Mouse (Mus musculus): ENCODE results near the gene Ppdpf. TPM values are rescaled to one million over a fixed set of nuclear protein-coding genes. Genes with fewer than 3 reads are reported as not detected.
"Not testable (repeated sequence)": the region's sequence is repeated elsewhere in the genome, so short reads cannot be mapped to it uniquely, and the experiment has no call there.

The Ppdpf gene
- polyA plus RNA-seq, 1 experiment from 2014 or later: 254 TPM

DNA sequence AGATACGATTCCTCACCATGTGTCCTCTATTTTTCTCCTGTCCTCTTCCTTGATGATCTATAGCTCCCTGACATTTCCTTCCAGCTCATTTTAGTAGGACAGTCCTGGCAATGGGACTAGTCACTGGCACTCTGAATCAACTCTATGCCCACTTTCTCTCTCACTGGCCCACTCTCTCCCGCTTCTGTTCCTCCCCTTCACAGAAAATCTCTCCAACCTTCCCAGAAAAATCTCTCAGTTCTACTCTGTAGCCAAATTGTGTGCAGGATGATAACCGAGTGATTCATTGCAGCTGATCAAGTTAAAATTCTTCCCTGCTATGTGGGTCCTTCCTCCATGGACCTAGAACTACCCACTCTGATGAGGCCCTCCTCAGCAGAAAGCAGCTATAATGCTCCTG is 12.4 kb upstream of the Ppdpf start:
- ATAC-seq (ENCODE audit: insufficient number of reproducible peaks, low FRiP score, low TSS enrichment, low read depth): no peak
- Histone ChIP-seq H3K9ac (no peak overlapping the region), H3K27ac (no peak overlapping the region), H3K27me3 (no peaks in the 10 kb centered on the region), H3K4me1 (no peaks in the 10 kb centered on the region), H3K4me3 (no peak overlapping the region), H3K4me2 (no peak overlapping the region), H3K36me3 (no peaks in the 10 kb centered on the region), H3K9me3 (no peaks in the 10 kb centered on the region)
- 79% methylated on average over 3 of the region's 3 CpGs for WGBS

DNA sequence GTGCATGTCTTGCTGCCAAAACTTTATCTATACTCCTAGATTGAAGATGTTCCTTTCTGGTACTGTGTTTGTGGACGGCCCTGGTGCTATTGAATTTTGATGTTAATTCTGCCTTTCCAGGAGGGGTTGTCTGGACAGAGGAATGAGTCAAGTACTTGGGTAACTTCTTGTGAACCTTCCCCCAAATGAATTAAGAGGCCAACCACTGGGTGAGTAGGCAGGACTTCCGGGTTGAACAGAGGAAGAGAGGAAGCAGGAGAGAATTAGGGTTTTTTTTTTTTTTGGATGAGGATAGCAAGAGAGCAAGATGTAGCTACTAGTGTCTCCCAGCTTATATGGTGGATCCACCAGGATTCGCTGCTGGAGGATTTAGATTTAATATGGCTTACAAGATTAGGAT is 9.0 kb upstream of the Ppdpf start:
- no peak overlapping the region for H3K9ac ChIP-seq
- no peak for ATAC-seq (ENCODE audit: insufficient number of reproducible peaks, low FRiP score, low TSS enrichment, low read depth)
- 79% methylated on average over 3 of the region's 3 CpGs for WGBS

DNA sequence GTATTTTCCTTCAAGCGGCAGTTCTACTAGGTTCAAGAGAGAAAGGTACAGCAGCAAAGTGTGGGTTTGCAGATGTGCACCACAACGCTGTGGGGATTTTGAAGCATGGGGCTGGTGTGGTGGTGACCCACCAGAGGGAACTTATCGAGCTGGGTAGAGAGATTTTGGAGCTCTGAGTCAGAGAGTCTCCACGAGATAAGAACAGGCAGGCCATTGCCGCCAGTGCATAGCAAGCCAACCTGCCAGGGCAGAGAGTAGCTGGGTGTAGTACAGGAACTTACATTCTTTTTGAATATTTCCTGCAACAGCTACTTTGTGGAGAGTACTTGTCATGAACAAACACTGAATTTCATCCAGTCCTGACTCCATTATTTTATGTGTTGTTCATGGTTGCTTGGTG is 8.6 kb upstream of the Ppdpf start:
- Histone ChIP-seq H3K27ac (no peak overlapping the region), H3K9ac (no peak overlapping the region), H3K4me1 (no peaks in the 10 kb centered on the region), H3K36me3 (no peaks in the 10 kb centered on the region), H3K4me3 (no peak overlapping the region), H3K27me3 (no peaks in the 10 kb centered on the region; the same call in 1 of the 2 replicates), H3K9me3 (no peaks in the 10 kb centered on the region), H3K4me2 (no peak overlapping the region)
- no peak for ATAC-seq (ENCODE audit: insufficient number of reproducible peaks, low FRiP score, low TSS enrichment, low read depth)
- 88% methylated on average over 5 of the region's 5 CpGs for WGBS

More for the DNA sequence above, 9.0 kb upstream of the Ppdpf start:
- Histone ChIP-seq H3K4me1 (no peaks in the 10 kb centered on the region), H3K4me2 (no peak overlapping the region), H3K27me3 (no peaks in the 10 kb centered on the region; the same call in 1 of the 2 replicates), H3K27ac (no peak overlapping the region), H3K36me3 (no peaks in the 10 kb centered on the region), H3K4me3 (no peak overlapping the region), H3K9me3 (no peaks in the 10 kb centered on the region)

DNA sequence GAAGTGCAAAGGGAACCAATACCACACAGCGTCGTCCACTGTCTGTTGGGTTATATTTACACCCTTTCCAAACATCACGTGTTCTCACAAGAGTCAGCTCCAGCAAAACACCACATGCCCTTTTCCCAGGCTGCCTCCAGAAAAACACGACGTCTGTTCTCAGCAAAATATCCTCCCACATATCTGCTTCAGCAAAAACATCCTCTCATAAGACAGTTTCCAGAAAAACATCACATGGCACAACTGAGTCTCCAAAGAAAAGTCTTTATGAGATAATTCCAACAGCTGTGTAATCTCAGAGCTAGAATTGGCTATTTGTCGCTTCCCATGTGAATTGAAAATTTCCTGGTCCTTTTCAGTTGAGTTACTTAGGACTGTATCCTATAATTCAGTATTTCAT is 6.1 kb upstream of the Ppdpf start:
- WGBS: 81% methylated on average over 6 of the region's 6 CpGs
- no peaks in the 10 kb centered on the region for H3K9me3 ChIP-seq
- no peak overlapping the region for H3K27ac ChIP-seq
- H3K9ac ChIP-seq: no peak overlapping the region
- no peak overlapping the region for H3K4me2 ChIP-seq
- H3K4me1 ChIP-seq: no peaks in the 10 kb centered on the region
- H3K4me3 ChIP-seq: no peak overlapping the region
- H3K36me3 ChIP-seq: no peaks in the 10 kb centered on the region
- no peak for ATAC-seq (ENCODE audit: insufficient number of reproducible peaks, low FRiP score, low TSS enrichment, low read depth)
- no peaks in the 10 kb centered on the region; the same call in 1 of the 2 replicates for H3K27me3 ChIP-seq

DNA sequence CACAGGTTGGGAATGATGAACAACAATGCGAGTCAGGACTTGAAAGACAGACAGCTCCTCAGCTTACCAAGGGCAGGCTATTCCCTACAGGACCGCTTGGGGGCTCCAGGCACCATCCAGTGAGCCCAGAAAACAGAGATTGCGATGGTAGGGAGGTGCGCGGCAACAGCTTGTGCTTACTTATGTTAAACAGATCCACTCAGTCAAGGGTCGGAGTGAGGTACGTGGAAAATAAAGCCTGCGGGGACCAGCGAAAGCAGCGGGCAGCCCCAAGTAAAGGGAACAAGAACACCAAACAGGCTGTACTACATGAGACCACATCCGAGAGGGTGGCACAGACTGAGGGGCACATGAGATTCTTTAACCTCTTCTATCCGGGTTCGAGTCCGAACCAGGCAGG is 412 bp upstream of the Ppdpf start:
- Histone ChIP-seq H3K27me3 (no peaks in the 10 kb centered on the region), H3K27ac (peak overlapping the region; percentile 94), H3K4me2 (peak overlapping the region; percentile 79), H3K4me1 (peaks cover 14% of the 10 kb centered on the region), H3K9me3 (no peaks in the 10 kb centered on the region), H3K9ac (peak overlapping the region; percentile 51; the same call in 1 of the 2 replicates), H3K4me3 (peak overlapping the region; percentile 73), H3K36me3 (no peaks in the 10 kb centered on the region)
- ATAC-seq (ENCODE audit: insufficient number of reproducible peaks, low FRiP score, low TSS enrichment, low read depth): peak; percentile 80
- WGBS: 0% methylated on average over 14 of the region's 14 CpGs

DNA sequence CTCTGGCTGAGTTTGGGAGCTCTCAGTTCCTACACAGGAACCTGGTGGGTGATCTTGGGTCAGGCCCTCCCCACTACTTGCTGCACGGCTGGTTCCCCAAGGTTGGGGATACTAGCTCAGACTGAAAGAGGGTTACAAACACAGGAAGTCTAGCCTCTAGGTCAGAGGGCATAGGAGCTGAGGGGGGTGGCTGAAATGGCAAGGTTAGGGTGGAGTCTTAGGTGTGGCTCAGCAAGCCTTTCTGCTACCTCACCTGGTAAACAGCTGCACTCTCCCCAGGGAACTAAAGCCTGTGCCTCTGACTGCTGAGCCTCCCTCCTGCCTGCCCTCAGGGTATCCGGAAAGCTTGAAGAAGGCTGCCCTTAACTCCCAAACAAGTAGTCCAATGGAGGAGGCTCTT is 1.6 kb downstream of the Ppdpf start:
- no peaks in the 10 kb centered on the region for H3K36me3 ChIP-seq
- no peak overlapping the region for H3K9ac ChIP-seq
- H3K9me3 ChIP-seq: no peaks in the 10 kb centered on the region
- ATAC-seq (ENCODE audit: insufficient number of reproducible peaks, low FRiP score, low TSS enrichment, low read depth): no peak
- H3K4me2 ChIP-seq: peak overlapping the region; percentile 79; the same call in 1 of the 2 replicates
- H3K4me1 ChIP-seq: peaks cover 14% of the 10 kb centered on the region
- H3K27ac ChIP-seq: peak overlapping the region; percentile 57
- peak overlapping the region; percentile 73; the same call in 1 of the 2 replicates for H3K4me3 ChIP-seq
- H3K27me3 ChIP-seq: no peaks in the 10 kb centered on the region
- WGBS: 38% methylated on average over 2 of the region's 2 CpGs

DNA sequence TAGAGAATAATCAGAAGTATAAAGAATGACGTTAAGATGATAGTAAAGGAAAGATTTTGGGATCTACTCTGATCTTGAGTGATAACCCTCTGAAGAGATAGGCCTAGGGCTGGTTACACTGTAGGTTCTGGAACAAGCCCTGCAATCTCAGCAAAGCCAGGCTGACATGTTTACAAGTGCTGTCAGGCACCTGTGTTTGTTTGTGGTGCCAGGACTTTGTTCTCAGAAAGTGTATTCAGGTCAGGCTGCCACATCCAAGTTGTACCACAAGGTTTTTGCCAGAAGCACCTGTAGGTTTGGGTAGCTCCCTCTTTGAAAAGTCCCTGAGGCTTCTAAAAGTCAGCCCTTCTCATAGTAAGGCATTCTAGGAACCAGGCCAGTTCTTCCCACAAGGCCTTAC is 2.3 kb downstream of the Ppdpf start:
- H3K4me3 ChIP-seq: no peak overlapping the region
- no peak for ATAC-seq (ENCODE audit: insufficient number of reproducible peaks, low FRiP score, low TSS enrichment, low read depth)
- no peaks in the 10 kb centered on the region for H3K36me3 ChIP-seq
- H3K4me1 ChIP-seq: peaks cover 14% of the 10 kb centered on the region
- WGBS: 86% methylated on average over 1 of the region's 1 CpGs
- no peaks in the 10 kb centered on the region for H3K9me3 ChIP-seq
- no peak overlapping the region for H3K4me2 ChIP-seq
- no peaks in the 10 kb centered on the region for H3K27me3 ChIP-seq
- no peak overlapping the region for H3K9ac ChIP-seq
- no peak overlapping the region; the same call in 1 of the 2 replicates for H3K27ac ChIP-seq

DNA sequence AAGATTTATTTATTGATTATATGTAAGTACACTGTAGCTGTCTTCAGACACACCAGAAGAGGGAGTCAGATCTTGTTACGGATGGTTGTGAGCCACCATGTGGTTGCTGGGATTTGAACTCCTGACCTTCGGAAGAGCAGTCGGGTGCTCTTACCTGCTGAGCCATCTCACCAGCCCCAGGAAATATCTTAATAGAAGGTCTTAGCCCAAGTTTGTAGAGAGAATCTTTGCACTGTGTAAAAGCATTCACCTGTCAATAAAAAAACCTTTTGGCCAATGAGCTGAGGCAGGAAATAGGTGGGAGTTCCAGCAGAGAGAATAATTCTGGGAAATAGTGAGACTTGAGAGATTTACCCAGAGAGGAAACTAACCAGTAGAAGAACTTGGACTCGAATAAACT is 4.3 kb downstream of the Ppdpf start:
- H3K4me2 ChIP-seq; H3K27ac ChIP-seq; H3K9me3 ChIP-seq; H3K27me3 ChIP-seq; ATAC-seq (ENCODE audit: insufficient number of reproducible peaks, low FRiP score, low TSS enrichment, low read depth); H3K4me3 ChIP-seq; H3K9ac ChIP-seq; H3K36me3 ChIP-seq: not testable (repeated sequence)
- WGBS: 73% methylated on average over 4 of the region's 4 CpGs
- peaks cover 11% of the 10 kb centered on the region for H3K4me1 ChIP-seq

DNA sequence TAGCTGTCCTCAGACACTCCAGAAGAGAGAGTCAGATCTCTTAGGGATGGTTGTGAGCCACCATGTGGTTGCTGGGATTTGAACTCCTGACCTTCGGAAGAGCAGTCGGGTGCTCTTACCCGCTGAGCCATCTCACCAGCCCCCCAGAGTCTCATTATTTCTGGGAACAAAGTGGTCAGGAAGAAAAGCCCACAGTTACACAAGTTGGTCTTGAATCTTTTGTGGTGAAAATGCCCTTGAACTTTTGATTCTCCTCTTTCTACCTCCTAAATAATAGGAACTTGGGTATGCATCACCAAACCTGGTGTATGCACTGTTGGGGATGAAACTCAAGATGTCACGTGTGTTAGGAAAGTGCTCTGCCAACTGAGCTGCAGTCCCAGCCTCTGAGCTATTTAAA is 4.9 kb downstream of the Ppdpf start:
- peaks cover 11% of the 10 kb centered on the region for H3K4me1 ChIP-seq
- WGBS: 80% methylated on average over 4 of the region's 4 CpGs
- no peak overlapping the region for H3K27ac ChIP-seq
- no peak for ATAC-seq (ENCODE audit: insufficient number of reproducible peaks, low FRiP score, low TSS enrichment, low read depth)
- H3K4me2 ChIP-seq: no peak overlapping the region
- no peaks in the 10 kb centered on the region for H3K36me3 ChIP-seq
- no peak overlapping the region for H3K4me3 ChIP-seq
- no peak overlapping the region for H3K9ac ChIP-seq
- H3K9me3 ChIP-seq: no peaks in the 10 kb centered on the region
- no peaks in the 10 kb centered on the region for H3K27me3 ChIP-seq

DNA sequence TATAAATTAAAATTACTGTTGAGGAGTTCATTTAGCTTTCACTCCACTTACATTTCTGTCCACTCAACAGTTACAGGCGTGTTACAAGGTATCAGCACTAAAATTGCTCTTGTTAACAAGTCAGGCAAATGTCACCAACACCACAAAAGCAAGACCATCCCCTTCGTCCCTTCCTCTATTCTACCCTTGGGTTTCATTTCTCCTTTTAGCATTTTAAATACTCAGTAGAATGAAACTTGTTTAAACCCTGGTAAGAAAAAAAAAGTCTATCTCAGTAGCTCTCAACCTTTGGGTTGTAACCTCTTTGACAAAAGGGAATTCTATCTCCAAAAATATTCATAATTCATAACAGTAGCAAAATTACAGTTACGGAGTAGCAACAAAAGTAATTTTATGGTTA is 6.0 kb downstream of the Ppdpf start:
- Histone ChIP-seq H3K9me3 (no peaks in the 10 kb centered on the region), H3K4me3 (no peak overlapping the region), H3K4me1 (peaks cover 9% of the 10 kb centered on the region), H3K36me3 (no peaks in the 10 kb centered on the region), H3K9ac (no peak overlapping the region), H3K27ac (no peak overlapping the region), H3K27me3 (no peaks in the 10 kb centered on the region), H3K4me2 (no peak overlapping the region)
- ATAC-seq (ENCODE audit: insufficient number of reproducible peaks, low FRiP score, low TSS enrichment, low read depth): no peak
- 70% methylated on average over 3 of the region's 3 CpGs for WGBS

DNA sequence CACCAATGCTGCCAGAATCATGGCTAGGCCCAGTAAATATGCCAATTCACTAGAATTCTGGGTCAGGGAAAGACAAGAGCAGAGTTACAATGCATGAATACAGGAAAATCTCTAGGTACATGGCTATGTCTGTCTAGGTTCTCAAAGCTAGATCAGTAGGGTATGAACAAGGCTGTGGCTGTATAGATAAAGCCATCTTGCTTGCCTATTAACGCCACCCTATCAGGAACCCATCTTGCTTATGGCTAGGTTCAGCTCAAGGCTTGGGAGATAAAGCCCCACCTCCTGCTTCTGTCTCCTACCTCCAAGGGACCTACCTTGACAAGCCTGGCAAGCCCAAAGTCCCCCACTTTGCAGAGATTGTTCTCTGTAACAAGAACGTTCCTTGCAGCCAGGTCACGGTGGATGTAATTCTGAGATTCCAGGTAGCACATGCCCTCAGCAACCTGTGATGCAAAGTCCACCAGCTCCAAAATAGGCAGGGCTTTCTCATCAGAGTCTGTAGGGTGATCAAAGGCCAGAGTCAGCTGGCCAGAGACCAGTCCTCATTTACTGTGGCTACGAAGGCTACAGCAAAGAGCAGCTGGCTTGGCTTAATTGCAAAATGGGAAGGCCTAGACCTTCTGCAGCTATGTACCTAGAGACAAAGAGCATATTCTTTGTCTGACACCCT is 9.7 kb downstream of the Ppdpf start:
- Histone ChIP-seq H3K4me3 (no peak overlapping the region), H3K4me2 (no peak overlapping the region), H3K9ac (no peak overlapping the region), H3K4me1 (no peaks in the 10 kb centered on the region), H3K9me3 (no peaks in the 10 kb centered on the region), H3K36me3 (no peaks in the 10 kb centered on the region), H3K27me3 (no peaks in the 10 kb centered on the region), H3K27ac (no peak overlapping the region)
- 79% methylated on average over 4 of the region's 4 CpGs for WGBS
- no peak for ATAC-seq (ENCODE audit: insufficient number of reproducible peaks, low FRiP score, low TSS enrichment, low read depth)

DNA sequence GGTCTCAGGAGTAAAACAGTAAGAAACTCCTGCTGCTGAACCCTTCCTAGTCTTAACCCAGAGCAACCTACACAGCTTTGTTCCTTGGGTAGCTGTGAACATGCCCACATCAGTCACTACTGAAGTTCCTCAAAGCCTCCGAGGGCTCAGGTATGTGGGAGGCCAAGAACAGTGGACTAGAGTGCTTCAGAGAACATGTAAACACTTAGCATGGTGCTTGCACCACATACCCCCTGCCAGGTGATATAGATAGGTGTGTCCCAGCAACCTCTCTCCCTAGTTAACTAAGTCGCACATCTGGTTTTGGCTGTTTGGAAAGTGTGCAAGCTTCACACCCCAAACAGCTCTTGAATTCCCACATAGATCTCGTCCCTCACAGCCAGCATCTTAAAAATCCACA is 14.6 kb downstream of the Ppdpf start:
- Histone ChIP-seq H3K9me3 (no peaks in the 10 kb centered on the region), H3K4me3 (no peak overlapping the region), H3K9ac (no peak overlapping the region), H3K4me1 (no peaks in the 10 kb centered on the region), H3K27ac (no peak overlapping the region), H3K4me2 (no peak overlapping the region), H3K27me3 (no peaks in the 10 kb centered on the region), H3K36me3 (no peaks in the 10 kb centered on the region)
- no peak for ATAC-seq (ENCODE audit: insufficient number of reproducible peaks, low FRiP score, low TSS enrichment, low read depth)
- WGBS: 56% methylated on average over 3 of the region's 3 CpGs

DNA sequence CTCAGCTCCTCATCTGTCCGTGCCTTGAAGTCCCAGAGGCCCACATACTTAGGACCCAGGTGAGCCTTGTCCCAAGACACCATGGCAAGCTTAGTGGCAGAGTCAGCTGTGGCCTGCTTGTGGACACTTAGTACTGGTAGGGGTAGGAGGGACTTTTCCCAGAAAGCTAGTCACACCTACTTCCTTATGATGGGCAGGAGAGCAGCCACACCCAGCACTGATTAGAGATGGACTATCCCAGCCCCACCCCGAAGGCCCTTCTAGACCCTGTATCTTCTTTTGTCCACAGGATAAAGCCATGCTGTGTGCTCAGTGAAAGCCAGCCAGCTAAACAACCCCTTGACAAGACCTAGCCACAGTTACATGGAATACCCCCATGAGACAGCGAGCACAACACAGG is 15.4 kb downstream of the Ppdpf start, which contains the start of gene Ptk6:
TSS of gene Ptk6 (minus strand) at position 368 of the 400 bp plus-strand sequence.
- no peak within 1 kb of the TSS for H3K9ac ChIP-seq
- ATAC-seq (ENCODE audit: insufficient number of reproducible peaks, low FRiP score, low TSS enrichment, low read depth): no peak
- H3K36me3 ChIP-seq: no peaks in the 10 kb centered on the region
- H3K27ac ChIP-seq: no peak within 1 kb of the TSS
- H3K4me3 ChIP-seq: no peak within 1 kb of the TSS
- H3K4me1 ChIP-seq: no peaks in the 10 kb centered on the region
- 79% methylated on average over 3 of the region's 3 CpGs for WGBS
- no peak within 1 kb of the TSS for H3K4me2 ChIP-seq
- H3K27me3 ChIP-seq: no peaks in the 10 kb centered on the region
- no peaks in the 10 kb centered on the region for H3K9me3 ChIP-seq

Measured in limb, embryonic 15.5 days (tissue).